Mouse (Mus musculus) bone marrow, adult 2 months (tissue): ENCODE data around the gene Asap3.
A peak's percentile ranks its signal among the peaks of the same experiment; 100 is the strongest.

Experiments
- CTCF ChIP-seq: fragments of 200-500 bp; IDR thresholded peaks from 2 replicates; pipeline ENCODE4 v1.5.1; 2011; ENCODE audit warnings: low read length, control low read depth; ENCODE audit not compliant: control insufficient read depth, insufficient read depth
- POLR2A ChIP-seq: fragments of 200-500 bp; IDR thresholded peaks from 2 replicates; pipeline ENCODE4 v1.6.1; 2011; ENCODE audit warnings: low read depth, mild to moderate bottlenecking, control low read depth, low read length, borderline replicate concordance; ENCODE audit not compliant: control insufficient read depth

DNA sequence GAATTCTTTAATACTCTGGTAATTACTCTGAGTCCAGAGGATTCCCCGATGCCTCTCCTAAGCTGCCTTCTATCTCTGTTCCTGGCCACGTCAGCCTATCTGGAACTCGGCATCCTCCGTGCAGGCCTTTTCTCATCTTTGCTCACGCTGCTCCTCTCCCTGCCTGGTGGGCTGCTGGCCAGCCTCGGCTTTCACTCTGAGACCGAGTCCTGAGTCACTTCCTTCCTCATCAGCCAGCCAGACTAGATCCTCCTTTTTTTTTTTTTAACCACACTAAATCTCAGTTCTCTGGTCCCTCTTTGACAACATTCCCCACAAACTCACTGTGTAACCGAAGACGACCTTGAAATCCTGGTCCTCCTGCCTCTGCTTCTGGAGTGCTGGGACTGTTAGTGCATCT is 20.8 kb upstream of the Asap3 start:
- TF ChIP-seq CTCF (no peak), POLR2A (peak; percentile 52; the same call in 1 of the 2 replicates)
